Mouse (Mus musculus) lung, embryonic 15.5 days (tissue): ENCODE results near the gene Clec2i. TPM values are rescaled to one million over a fixed set of nuclear protein-coding genes. Genes with fewer than 3 reads are reported as not detected.
"Not testable (repeated sequence)": the region's sequence is repeated elsewhere in the genome, so short reads cannot be mapped to it uniquely, and the experiment has no call there.

ENCODE experiments used
- ATAC-seq: fragments of 200-750 bp; cut with Nextera tagmentation; 2 replicates; pipeline ENCODE4 v1.8.0; 2017; ENCODE audit warnings: moderate number of reproducible peaks, borderline replicate concordance; ENCODE audit not compliant: low FRiP score, low TSS enrichment; ENCODE audit errors: extremely low read depth
- H3K27ac ChIP-seq: fragments of 300-500 bp; sonication (generic); 2 replicates; pipeline ENCODE4 v1.5.1; 2015; ENCODE audit warnings: moderate library complexity, mild to moderate bottlenecking, inconsistent platforms
- H3K27me3 ChIP-seq: fragments of 300-500 bp; sonication (generic); 2 replicates; pipeline ENCODE4 v1.6.1; 2015; ENCODE audit warnings: inconsistent platforms
- H3K36me3 ChIP-seq: fragments of 300-500 bp; sonication (generic); 2 replicates; pipeline ENCODE4 v1.6.1; 2015; ENCODE audit warnings: inconsistent platforms
- H3K4me1 ChIP-seq: fragments of 300-500 bp; sonication (generic); 2 replicates; pipeline ENCODE4 v1.6.1; 2015; ENCODE audit warnings: inconsistent platforms
- H3K4me2 ChIP-seq: fragments of 300-500 bp; sonication (generic); 2 replicates; pipeline ENCODE4 v1.6.1; 2015; ENCODE audit warnings: inconsistent platforms, mild to moderate bottlenecking, moderate library complexity
- H3K4me3 ChIP-seq: fragments of 300-500 bp; sonication (generic); 2 replicates; pipeline ENCODE4 v1.5.1; 2015; ENCODE audit warnings: mild to moderate bottlenecking, inconsistent platforms
- H3K9ac ChIP-seq: fragments of 300-500 bp; sonication (generic); 2 replicates; pipeline ENCODE4 v1.6.1; 2015; ENCODE audit warnings: inconsistent platforms
- H3K9me3 ChIP-seq: fragments of 300-500 bp; sonication (generic); 2 replicates; pipeline ENCODE4 v1.6.1; 2016; ENCODE audit warnings: inconsistent platforms
- WGBS: fragments of 180-500 bp; shearing (Covaris S2); methylation state at CpG from one replicate; pipeline ENCODE4 v1.1.7; 2015; 5-methylcytosine and 5-hydroxymethylcytosine counted together
- microRNA-seq: library from miRNA; unstranded; fragments of <30 nt; microRNA quantifications from one replicate; pipeline ENCODE4, GENCODE M21; 2016
- polyA plus RNA-seq: library from polyadenylated mRNA; unstranded; fragments of >200 nt; fragmentation: Nextera tagmentation; extraction: Ambion mirVana; gene quantifications from 2 replicates; pipeline ENCODE4 v1.2.1, GENCODE M21; 2015

Clec2i gene
- polyA plus RNA-seq, 1 experiment from 2014 or later = 0.32 TPM

- H3K27me3 ChIP-seq, H3K4me2 ChIP-seq, H3K9me3 ChIP-seq, H3K36me3 ChIP-seq, H3K4me3 ChIP-seq, H3K9ac ChIP-seq, ATAC-seq, H3K4me1 ChIP-seq: not testable (repeated sequence)
- H3K27ac ChIP-seq = peak within 1 kb of the TSS; percentile 37; the same call in 1 of the 2 replicates
- 91% methylated on average over 4 of the region's 4 CpGs for WGBS
Observed at GRCm38 (mm10) chr6:128934081-128934480, 46.7 kb downstream of the Clec2i start, which contains the start of gene Clec2g. Clec2g (plus strand) TSS chr6:128934381.

DNA sequence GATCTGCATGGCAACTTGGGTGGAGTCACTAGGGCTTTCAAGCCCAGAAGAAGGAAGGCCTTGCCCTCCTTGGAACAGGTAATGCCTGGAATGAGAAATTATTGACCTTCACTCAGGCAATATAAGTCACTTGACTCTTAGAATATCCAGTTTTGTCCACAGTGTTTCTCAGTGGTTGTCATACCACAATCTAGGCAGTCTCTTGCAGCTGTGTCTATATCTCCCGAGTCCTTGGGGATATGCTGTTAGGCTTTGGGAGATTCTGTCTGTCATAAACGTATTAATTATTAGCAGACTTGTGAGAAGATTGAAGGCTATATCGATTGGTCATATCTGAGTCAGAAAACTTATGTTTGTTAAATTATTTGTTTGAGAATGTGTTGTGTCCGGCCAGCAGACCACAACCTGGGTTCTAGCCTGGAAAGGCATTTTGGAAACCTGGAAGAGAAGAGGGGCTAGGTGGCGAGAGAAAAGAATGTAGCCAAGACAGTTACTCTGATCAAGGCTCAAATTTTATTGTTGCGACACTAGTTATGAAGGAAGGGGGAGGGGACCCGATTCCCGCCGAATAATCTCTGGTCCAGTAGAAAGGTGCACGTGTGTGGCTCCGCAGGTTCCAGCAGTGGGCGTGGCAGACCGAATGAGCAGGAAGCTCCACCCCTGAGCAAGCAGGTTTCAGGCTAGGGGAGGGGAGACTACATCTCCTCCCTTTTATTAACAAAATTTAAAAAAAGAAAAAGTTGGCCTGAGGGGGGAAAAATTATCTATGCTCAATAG lies 48.7 kb downstream of the Clec2i start:
- not testable (repeated sequence) for H3K27me3 ChIP-seq, H3K36me3 ChIP-seq, H3K4me1 ChIP-seq, H3K9ac ChIP-seq, H3K4me3 ChIP-seq, H3K4me2 ChIP-seq, H3K27ac ChIP-seq, H3K9me3 ChIP-seq, ATAC-seq
- 87% methylated on average over 4 of the region's 13 CpGs for WGBS

- Histone ChIP-seq H3K36me3 (no peaks in the 10 kb centered on the region), H3K4me2 (no peak overlapping the region), H3K9ac (no peak overlapping the region), H3K9me3 (0 out of 2 replicates have a peak, but pooled peaks cover 3% of the 10 kb centered on the region), H3K27me3 (no peaks in the 10 kb centered on the region), H3K4me3 (no peak overlapping the region), H3K27ac (no peak overlapping the region), H3K4me1 (no peaks in the 10 kb centered on the region)
- WGBS = 73% methylated on average over 5 of the region's 5 CpGs
- no peak; the same call in 1 of the 2 replicates for ATAC-seq
Observed at GRCm38 (mm10) chr6:128941646-128942421, 54.4 kb downstream of the Clec2i start.

- ATAC-seq = no peak
- Histone ChIP-seq H3K4me1 (no peaks in the 10 kb centered on the region), H3K27me3 (no peaks in the 10 kb centered on the region), H3K27ac (no peak overlapping the region), H3K9ac (no peak overlapping the region), H3K4me2 (no peak overlapping the region), H3K36me3 (no peaks in the 10 kb centered on the region), H3K9me3 (0 out of 2 replicates have a peak, but pooled peaks cover 3% of the 10 kb centered on the region), H3K4me3 (no peak overlapping the region)
- 79% methylated on average over 3 of the region's 3 CpGs for WGBS
Observed at GRCm38 (mm10) chr6:128945564-128945963, 58.2 kb downstream of the Clec2i start.

Small RNA genes within 50 kb of the gene (microRNA-seq; reads per million reads assigned to microRNA genes)
- not detected for gene Gm27336

Other genes with a start within 250 kb of the Clec2i start
- not detected in 2 replicates for gene Clec2h, start 225.2 kb upstream of the Clec2i start, polyA plus RNA-seq
- not detected in 2 replicates for gene Klrb1, start 164.5 kb upstream of the Clec2i start, polyA plus RNA-seq
- 0.15 and 0.16 TPM in 2 replicates for gene Klrb1c, start 98.4 kb upstream of the Clec2i start, polyA plus RNA-seq
- not detected in 2 replicates for gene Gm44511, start 61.3 kb upstream of the Clec2i start, polyA plus RNA-seq
- 0.16 and 0.18 TPM in 2 replicates for gene Klrb1b, start 61.3 kb upstream of the Clec2i start, polyA plus RNA-seq
- 0.83 and 1.4 TPM in 2 replicates for gene BC035044, start 3.5 kb downstream of the Clec2i start, polyA plus RNA-seq
- gene Clec2g, start 46.8 kb downstream of the Clec2i start, polyA plus RNA-seq = 0.16 TPM in 1 of 2 replicates, not detected in the other
- gene Klrb1f, start 158.3 kb downstream of the Clec2i start, polyA plus RNA-seq = 0.51 TPM in 1 of 2 replicates, not detected in the other
- not detected in 2 replicates for gene Clec2e, start 213.3 kb downstream of the Clec2i start, polyA plus RNA-seq